Mouse (Mus musculus) G1E (cell line): ENCODE measurements around the gene Pgpep1l. TPM values are rescaled to one million over a fixed set of nuclear protein-coding genes. Genes with fewer than 3 reads are reported as not detected.
"Not testable (repeated sequence)": the region's sequence is repeated elsewhere in the genome, so short reads cannot be mapped to it uniquely, and the experiment has no call there.

Experiments used
- ATAC-seq: 2 replicates; pipeline ENCODE4 v1.8.0; 2016; ENCODE audit warnings: mild to moderate bottlenecking; ENCODE audit not compliant: insufficient number of reproducible peaks, poor library complexity, low FRiP score, severe bottlenecking; ENCODE audit errors: extremely low read depth
- DNase-seq: peaks from one replicate; pipeline ENCODE4 v3.0.0; 2012; ENCODE audit warnings: low spot score
- H3K27me3 ChIP-seq: 2 replicates; pipeline ENCODE4 v1.6.1; 2012; ENCODE audit warnings: mild to moderate bottlenecking, low read length, inconsistent platforms; ENCODE audit not compliant: insufficient read depth
- H3K36me3 ChIP-seq: replicated peaks from 2 replicates; pipeline ENCODE3; 2012; ENCODE audit warnings: mild to moderate bottlenecking, inconsistent platforms
- H3K4me1 ChIP-seq: 2 replicates; pipeline ENCODE4 v1.6.1; 2012; ENCODE audit warnings: low read depth, low read length, inconsistent platforms, mixed read lengths; ENCODE audit not compliant: insufficient read depth
- H3K4me3 ChIP-seq: 2 replicates; pipeline ENCODE4 v1.5.1; 2012; ENCODE audit warnings: low read depth, mild to moderate bottlenecking, inconsistent platforms, low read length, moderate library complexity, mixed read lengths
- H3K9me3 ChIP-seq: replicated peaks from 2 replicates; pipeline ENCODE4 v1.6.1; 2012; ENCODE audit warnings: inconsistent platforms
- CTCF ChIP-seq: IDR thresholded peaks from 2 replicates; pipeline ENCODE4 v1.5.1; 2012; ENCODE audit warnings: low read depth, low read length, inconsistent platforms, mixed read lengths
- GATA1 ChIP-seq: IDR thresholded peaks from 2 replicates; pipeline ENCODE4 v1.6.1; 2012; ENCODE audit warnings: borderline replicate concordance, low read length, inconsistent platforms, mixed read lengths
- GATA2 ChIP-seq: IDR thresholded peaks from 2 replicates; pipeline ENCODE4 v1.6.1; 2012; ENCODE audit warnings: low read depth, low read length, inconsistent platforms, borderline replicate concordance
- POLR2AphosphoS5 ChIP-seq: IDR thresholded peaks from 2 replicates; pipeline ENCODE4 v1.6.1; 2012; ENCODE audit warnings: low read depth, low read length, inconsistent platforms; ENCODE audit not compliant: insufficient replicate concordance
- TAL1 ChIP-seq: conservative IDR thresholded peaks from 2 replicates; pipeline ENCODE4 v1.6.1; 2012; ENCODE audit warnings: low read depth, low read length, inconsistent platforms, mixed read lengths
- polyA plus RNA-seq: library from polyadenylated mRNA; stranded (reverse); fragments of >175 nt; gene quantifications from 2 replicates; pipeline ENCODE4 v1.2.3, GENCODE M21; 2012
- total RNA-seq, 2 experiments: library from RNA; stranded (forward) in 1 of 2; stranded (reverse) in 1 of 2; fragments of 200-1000 nt in 1 of 2; fragments of >200 nt in 1 of 2; fragmentation: Nextera tagmentation in 1 of 2; gene quantifications; 2 replicates each; pipeline ENCODE4 v1.2.3; 2014 to 2017

Gene Pgpep1l
- total and polyA plus RNA-seq, 3 experiments = 0.47 TPM; not detected in 2

- H3K9me3 ChIP-seq = peaks cover 2% of the 10 kb centered on the region; the same call in 1 of the 2 replicates
- TF ChIP-seq GATA1 (no peak), POLR2AphosphoS5 (no peak), GATA2 (no peak), TAL1 (no peak), CTCF (no peak)
- no peaks in the 10 kb centered on the region for H3K36me3 ChIP-seq
- H3K4me3 ChIP-seq = no peak overlapping the region
- DNase-seq = no peak
- ATAC-seq = no peak
- no peaks in the 10 kb centered on the region for H3K4me1 ChIP-seq
- no peaks in the 10 kb centered on the region for H3K27me3 ChIP-seq
Observed at GRCm38 (mm10) chr7:68283776-68284175, 19.7 kb upstream of the Pgpep1l start.

- not testable (repeated sequence) for H3K4me3 ChIP-seq, H3K27me3 ChIP-seq, H3K36me3 ChIP-seq, ATAC-seq, DNase-seq, H3K9me3 ChIP-seq, H3K4me1 ChIP-seq
Observed at GRCm38 (mm10) chr7:68283133-68283520, 19.1 kb upstream of the Pgpep1l start.

- ATAC-seq = no peak
- H3K27me3 ChIP-seq = no peaks in the 10 kb centered on the region
- TF ChIP-seq GATA2 (no peak), GATA1 (no peak), CTCF (no peak), POLR2AphosphoS5 (no peak), TAL1 (no peak)
- H3K36me3 ChIP-seq = no peaks in the 10 kb centered on the region
- H3K4me1 ChIP-seq = no peaks in the 10 kb centered on the region
- no peak for DNase-seq
- no peak overlapping the region for H3K4me3 ChIP-seq
- no peaks in the 10 kb centered on the region for H3K9me3 ChIP-seq
Observed at GRCm38 (mm10) chr7:68282304-68283132, 18.5 kb upstream of the Pgpep1l start.

- DNase-seq (no peak), ATAC-seq (no peak)
- TF ChIP-seq GATA2 (no peak), GATA1 (no peak), TAL1 (no peak), CTCF (no peak), POLR2AphosphoS5 (no peak)
- Histone ChIP-seq H3K27me3 (0 out of 2 replicates have a peak, but pooled peaks cover under 1% of the 10 kb centered on the region), H3K36me3 (no peaks in the 10 kb centered on the region), H3K4me1 (no peaks in the 10 kb centered on the region), H3K9me3 (no peaks in the 10 kb centered on the region), H3K4me3 (no peak overlapping the region)
Observed at GRCm38 (mm10) chr7:68281341-68281740, 17.3 kb upstream of the Pgpep1l start.

- 0 out of 2 replicates have a peak, but pooled peaks cover 3% of the 10 kb centered on the region for H3K9me3 ChIP-seq
- DNase-seq (no peak), ATAC-seq (no peak)
- no peaks in the 10 kb centered on the region for H3K4me1 ChIP-seq
- H3K36me3 ChIP-seq = no peaks in the 10 kb centered on the region
- TF ChIP-seq POLR2AphosphoS5 (no peak), CTCF (no peak)
- H3K4me3 ChIP-seq = no peak overlapping the region
- peaks cover 6% of the 10 kb centered on the region; the same call in 1 of the 2 replicates for H3K27me3 ChIP-seq
Observed at GRCm38 (mm10) chr7:68280352-68280869, 16.4 kb upstream of the Pgpep1l start.

- TF ChIP-seq POLR2AphosphoS5 (no peak), GATA2 (no peak), TAL1 (no peak), GATA1 (no peak), CTCF (no peak)
- ATAC-seq (no peak), DNase-seq (no peak)
- Histone ChIP-seq H3K36me3 (no peaks in the 10 kb centered on the region), H3K4me3 (no peak overlapping the region), H3K27me3 (peaks cover 6% of the 10 kb centered on the region; the same call in 1 of the 2 replicates), H3K4me1 (no peaks in the 10 kb centered on the region), H3K9me3 (0 out of 2 replicates have a peak, but pooled peaks cover 3% of the 10 kb centered on the region)
Observed at GRCm38 (mm10) chr7:68279481-68279880, 15.4 kb upstream of the Pgpep1l start.

GRCm38 (mm10) chr7:68278908-68279307, 14.9 kb upstream of the Pgpep1l start:
- Histone ChIP-seq H3K4me3 (no peak overlapping the region), H3K9me3 (0 out of 2 replicates have a peak, but pooled peaks cover 3% of the 10 kb centered on the region), H3K4me1 (no peaks in the 10 kb centered on the region), H3K27me3 (peaks cover 6% of the 10 kb centered on the region; the same call in 1 of the 2 replicates), H3K36me3 (no peaks in the 10 kb centered on the region)
- ATAC-seq = no peak
- DNase-seq = no peak
- no peak for TF ChIP-seq GATA2
- TF ChIP-seq TAL1 = no peak
- TF ChIP-seq GATA1 = no peak
- no peak for TF ChIP-seq CTCF
